Mouse (Mus musculus): ENCODE results near the gene Nat10. TPM values are rescaled to one million over a fixed set of nuclear protein-coding genes. Genes with fewer than 3 reads are reported as not detected.

Gene Nat10
- total RNA-seq (2021), result 10 to 100 TPM; 37.0 to 37.6 TPM

- DNase-seq, result peak; percentile 98 to 99
Measured at GRCm38 (mm10) chr2:103760906-103761716, at the start of gene Nat10. Gene Nat10 (minus strand): TSS chr2:103761270.

- no peak for DNase-seq
Measured at GRCm38 (mm10) chr2:103810412-103810811, 49.3 kb upstream of the Nat10 start.

- no peak for DNase-seq
Measured at GRCm38 (mm10) chr2:103808466-103808865, 47.4 kb upstream of the Nat10 start.

GRCm38 (mm10) chr2:103803770-103804530 lies 42.9 kb upstream of the Nat10 start:
- no peak for DNase-seq

GRCm38 (mm10) chr2:103802422-103802821 lies 41.4 kb upstream of the Nat10 start:
- DNase-seq, result no peak

- peak; percentile 92 to 94 for DNase-seq
Measured at GRCm38 (mm10) chr2:103797491-103798009, 36.5 kb upstream of the Nat10 start, which contains the start of gene Caprin1. Gene Caprin1 (minus strand): TSS chr2:103797649.

DNA sequence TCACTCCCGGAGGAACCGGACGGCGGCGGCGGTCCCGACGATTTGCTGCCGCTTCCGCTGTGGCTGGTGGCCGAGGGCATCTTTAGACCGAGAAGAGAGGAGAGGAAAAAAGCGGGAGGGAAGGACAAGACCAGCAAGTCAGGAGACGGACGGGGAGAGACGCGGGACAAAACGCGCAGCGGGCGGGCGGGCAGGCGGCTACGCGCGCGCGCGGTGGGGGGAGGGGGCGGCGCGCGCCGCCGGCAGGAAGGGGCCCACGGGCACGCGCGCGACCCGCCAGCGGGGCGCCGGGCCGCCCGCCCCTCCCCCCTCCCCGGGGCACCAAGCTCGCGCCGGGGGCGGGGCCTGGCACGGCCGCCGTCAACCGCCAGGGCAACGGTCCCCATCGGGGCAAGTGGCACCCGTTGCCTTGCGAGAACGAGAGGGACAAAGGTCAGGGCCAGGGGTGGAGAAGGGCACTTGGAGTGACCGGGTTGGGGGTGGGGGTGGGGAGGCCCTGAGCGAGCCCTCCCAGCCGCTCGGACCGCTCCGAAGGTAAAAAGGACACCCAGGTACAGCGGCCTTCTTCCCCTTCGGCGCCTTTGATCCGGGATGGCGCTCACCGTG lies 35.9 kb upstream of the Nat10 start:
- DNase-seq, result peak; percentile 69 to 70

GRCm38 (mm10) chr2:103796211-103796860 lies 35.3 kb upstream of the Nat10 start:
- peak; percentile 45 to 50 for DNase-seq

- peak; percentile 56 to 59 for DNase-seq
Measured at GRCm38 (mm10) chr2:103795843-103796210, 34.8 kb upstream of the Nat10 start.

- DNase-seq, result no peak
Measured at GRCm38 (mm10) chr2:103792009-103792408, 30.9 kb upstream of the Nat10 start.

GRCm38 (mm10) chr2:103785735-103786134 lies 24.7 kb upstream of the Nat10 start:
- no peak for DNase-seq

DNA sequence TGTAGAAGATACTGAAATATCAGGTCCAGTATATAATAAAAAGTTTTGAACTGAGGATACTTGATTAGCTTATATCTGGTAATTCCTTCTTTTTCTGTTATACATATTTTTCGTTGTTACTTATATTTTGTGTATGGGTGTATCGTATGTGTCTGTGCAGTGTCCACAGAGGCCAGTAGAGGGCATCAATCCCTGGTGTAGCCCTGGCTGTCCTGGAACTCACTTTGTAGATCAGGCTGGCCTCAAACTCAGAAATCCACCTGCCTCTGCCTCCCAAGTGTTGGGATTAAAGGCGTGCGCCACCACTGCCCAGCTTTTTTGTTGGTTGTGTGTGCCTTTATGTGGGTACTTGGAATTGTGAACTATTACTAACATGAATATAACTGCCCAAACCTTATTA lies 23.6 kb upstream of the Nat10 start:
- no peak for DNase-seq

DNA sequence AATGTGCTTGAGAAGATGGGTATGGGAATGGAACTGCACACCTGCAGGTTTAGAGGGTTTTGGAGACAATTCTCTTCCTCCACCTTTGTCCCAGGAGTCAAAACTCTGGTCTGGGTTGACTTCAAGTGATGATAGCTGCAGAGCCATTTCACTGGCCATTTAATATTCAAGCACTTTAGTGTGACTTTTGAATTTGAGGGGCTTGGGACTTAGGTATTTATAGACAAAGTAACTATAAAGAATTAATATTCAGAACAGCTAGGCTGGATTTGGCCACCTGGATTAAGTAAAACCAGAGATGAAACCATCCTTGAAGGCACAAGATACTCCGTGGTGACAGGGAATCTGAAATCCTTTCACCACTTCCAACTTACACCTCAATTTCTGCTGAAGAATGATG lies 1.4 kb upstream of the Nat10 start:
- DNase-seq, result no peak

GRCm38 (mm10) chr2:103761993-103762392 lies 923 bp upstream of the Nat10 start:
- DNase-seq, result no peak

GRCm38 (mm10) chr2:103760421-103760820 lies 649 bp downstream of the Nat10 start:
- no peak for DNase-seq

- DNase-seq, result no peak
Measured at GRCm38 (mm10) chr2:103755458-103756085, 5.5 kb downstream of the Nat10 start.

- DNase-seq, result no peak
Measured at GRCm38 (mm10) chr2:103754614-103755013, 6.5 kb downstream of the Nat10 start.

GRCm38 (mm10) chr2:103751771-103752170 lies 9.3 kb downstream of the Nat10 start:
- DNase-seq, result no peak

- no peak for DNase-seq
Measured at GRCm38 (mm10) chr2:103749091-103749490, 12.0 kb downstream of the Nat10 start.

DNA sequence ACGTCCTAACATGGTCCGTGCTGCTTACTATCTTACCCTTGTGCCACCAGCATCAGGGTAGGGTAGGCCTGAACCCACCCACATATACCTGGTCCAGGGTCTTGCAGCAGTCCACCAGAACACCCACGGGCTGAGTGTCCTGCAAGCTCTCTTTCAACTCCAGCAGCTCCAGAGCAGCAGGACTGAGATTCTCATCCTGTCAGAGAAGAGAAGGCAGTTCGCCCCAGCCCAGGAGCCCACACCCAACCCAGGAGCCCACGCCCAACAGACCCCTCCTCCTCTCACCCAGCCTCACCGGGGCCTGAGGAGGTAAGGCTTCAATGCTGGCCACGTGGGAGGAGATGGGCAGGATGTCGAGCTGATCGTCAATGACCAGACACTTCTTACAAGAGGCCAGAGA lies 13.2 kb downstream of the Nat10 start:
- no peak for DNase-seq

DNA sequence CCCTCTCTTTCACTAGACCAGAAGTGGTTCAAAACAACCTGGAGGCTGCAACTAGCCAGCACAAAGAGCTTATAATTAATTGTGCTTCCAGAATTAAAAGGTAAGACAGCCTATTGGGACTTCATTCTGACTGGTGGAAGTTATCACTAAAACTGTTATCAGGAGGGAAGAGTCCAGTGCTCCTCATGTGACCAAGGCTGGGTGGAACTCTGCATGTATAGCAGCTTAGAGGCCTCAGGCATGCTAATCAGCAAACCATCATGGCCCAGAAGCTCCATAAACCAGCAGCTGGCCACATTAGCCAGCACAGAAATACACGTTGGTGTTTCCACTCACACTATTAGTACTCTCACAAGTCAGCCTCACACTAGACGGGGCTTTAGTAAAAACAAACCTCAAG lies 14.3 kb downstream of the Nat10 start:
- DNase-seq, result no peak

GRCm38 (mm10) chr2:103746096-103746495 lies 15.0 kb downstream of the Nat10 start:
- peak in 1 of 2 experiments; percentile 13 for DNase-seq
